Mouse (Mus musculus) heart, postnatal 10 days (tissue): ENCODE data around the gene Olfr672. TPM values are rescaled to one million over a fixed set of nuclear protein-coding genes. Genes with fewer than 3 reads are reported as not detected.
"Not testable (repeated sequence)": the region's sequence is repeated elsewhere in the genome, so short reads cannot be mapped to it uniquely, and the experiment has no call there.

Experiments
- DNase-seq, 2 experiments: peaks; one replicate each; pipeline ENCODE4 v3.0.0; 2021
- intact Hi-C: fragments of 180-260 bp; cut with DNase I; formaldehyde crosslinking; loops from one replicate; pipeline ENCODE4 v1.15.1; 2025
- total RNA-seq, 2 experiments: library from RNA; stranded (reverse); gene quantifications; 2 replicates each; pipeline ENCODE4 v1.2.3; 2021

The Olfr672 gene
- total RNA-seq = not detected

DNA sequence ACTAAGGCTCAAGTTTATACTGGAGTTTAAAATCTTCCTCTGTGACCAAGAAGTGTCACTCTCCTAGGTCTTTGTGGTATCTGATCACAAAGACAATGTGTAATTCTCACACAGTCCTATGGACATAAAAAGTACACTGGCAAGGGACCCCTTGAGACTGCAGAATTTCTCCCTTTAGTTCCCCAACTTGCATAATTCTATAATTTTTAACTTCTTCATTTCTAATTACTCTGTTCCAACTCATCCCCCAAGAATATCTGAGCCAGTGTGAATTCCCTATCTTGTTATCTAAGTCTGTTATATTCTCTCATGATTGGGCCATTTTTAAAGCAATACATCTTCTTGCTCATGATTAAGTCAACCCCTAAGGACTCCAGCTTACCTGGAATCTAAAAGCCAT lies at the start of gene Olfr672:
TSS of gene Olfr672 (minus strand) at position 101 of the 400 bp plus-strand sequence.
- intact Hi-C loops = no loop called here

DNA sequence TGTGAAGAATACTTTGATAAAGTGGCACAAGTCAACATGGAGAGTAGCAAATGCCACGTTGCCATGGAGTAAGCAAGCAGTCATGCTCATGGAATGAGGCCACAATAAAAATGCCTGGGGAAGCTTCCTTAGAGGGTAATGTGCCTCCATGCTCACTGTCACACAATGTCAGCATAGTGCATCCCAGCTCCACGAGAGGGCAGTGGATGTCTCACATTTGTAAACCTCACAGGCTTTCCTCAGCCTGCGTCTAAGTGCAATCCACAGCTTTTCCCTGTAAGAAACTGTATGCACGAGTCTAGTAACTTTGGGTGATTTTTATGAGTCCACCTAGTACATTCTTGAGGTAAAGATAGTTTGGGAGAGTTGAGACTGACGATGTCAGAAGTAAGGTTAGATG lies 32.0 kb upstream of the Olfr672 start:
- intact Hi-C loops, DNase-seq: not testable (repeated sequence)

More for the DNA sequence above, at the start of gene Olfr672:
- no peak for DNase-seq

DNA sequence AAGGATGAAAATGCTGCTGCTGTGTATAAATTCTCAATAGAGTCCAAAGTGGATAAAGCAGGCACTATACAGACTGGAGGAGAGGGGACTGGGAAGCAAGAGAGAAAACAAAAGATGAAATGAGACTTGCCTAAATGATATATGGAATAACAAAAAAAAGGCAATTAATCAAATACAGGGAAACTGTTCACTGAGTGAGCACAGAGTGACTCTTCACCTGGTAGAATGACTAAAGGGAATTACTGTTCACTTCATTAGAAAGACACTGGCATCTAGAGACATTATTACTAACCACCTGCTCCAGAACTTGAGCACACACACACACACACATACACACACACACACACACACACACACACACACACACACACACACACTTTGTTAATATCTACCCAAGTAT lies 30.6 kb upstream of the Olfr672 start, which contains the start of gene Olfr676:
TSS of gene Olfr676 (plus strand) at position 301 of the 400 bp plus-strand sequence.
- intact Hi-C loops = no loop called here
- no peak for DNase-seq

DNA sequence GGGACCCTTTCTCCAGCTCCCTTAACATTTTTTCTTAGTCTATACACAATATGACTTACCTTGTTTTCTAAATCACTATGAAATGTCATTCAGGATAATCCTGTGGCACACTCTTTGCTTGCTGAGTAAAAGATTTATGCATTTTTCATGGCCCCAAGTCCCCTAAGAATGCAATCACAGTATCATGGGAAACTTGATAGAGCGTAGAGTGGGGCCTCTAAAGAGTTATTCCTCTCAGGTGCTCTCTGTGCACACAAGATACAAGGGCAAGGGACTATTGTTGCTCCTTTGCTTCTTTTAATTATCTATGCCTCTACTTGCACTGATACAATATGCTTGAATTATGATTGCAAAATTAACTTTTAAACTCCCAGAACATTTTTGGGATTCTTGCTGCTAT lies 26.5 kb upstream of the Olfr672 start, which contains the start of gene Olfr675:
TSS of gene Olfr675 (minus strand) at position 101 of the 400 bp plus-strand sequence.
- no peak for DNase-seq
- intact Hi-C loops = no loop called here

DNA sequence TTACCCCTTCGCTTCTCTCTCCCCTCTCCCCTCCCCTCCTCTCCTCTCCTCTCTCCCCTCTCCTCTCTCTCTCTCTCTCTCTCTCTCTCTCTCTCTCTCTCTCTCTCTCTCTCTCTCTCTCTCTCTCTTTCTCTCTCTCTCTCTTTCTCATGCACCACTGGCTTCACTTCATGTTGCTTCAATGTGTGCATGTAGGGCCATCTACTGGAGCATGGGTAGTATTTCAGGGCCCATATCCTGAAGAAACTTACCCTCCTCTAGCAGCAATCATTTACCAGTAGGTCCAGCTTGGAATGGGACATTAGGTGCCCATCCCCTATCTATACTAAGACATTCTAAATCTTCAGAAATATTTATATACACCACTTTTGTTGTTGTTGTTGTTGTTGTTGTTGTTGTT lies 20.7 kb upstream of the Olfr672 start:
- no peak for DNase-seq
- intact Hi-C loops = no loop called here

DNA sequence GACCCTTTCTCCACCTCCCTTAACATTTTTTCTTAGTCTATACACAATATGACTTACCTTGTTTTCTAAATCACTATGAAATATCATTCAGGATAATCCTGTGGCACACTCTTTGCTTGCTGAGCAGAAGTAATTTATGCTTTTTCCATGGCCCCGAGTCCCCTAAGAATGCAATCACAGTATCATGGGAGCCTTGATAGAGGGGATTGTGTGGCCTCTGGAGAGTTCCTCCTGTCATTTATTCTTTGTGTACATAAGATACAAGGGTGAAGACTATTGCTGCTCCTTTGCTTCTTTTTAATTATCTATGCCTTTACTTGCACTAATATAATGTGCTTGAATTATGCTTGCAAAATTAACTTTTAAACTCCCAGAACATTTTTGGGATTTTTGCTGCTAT lies 22.8 kb downstream of the Olfr672 start, which contains the start of gene Olfr671:
TSS of gene Olfr671 (minus strand) at position 101 of the 400 bp plus-strand sequence.
- no peak for DNase-seq
- intact Hi-C loops = no loop called here

DNA sequence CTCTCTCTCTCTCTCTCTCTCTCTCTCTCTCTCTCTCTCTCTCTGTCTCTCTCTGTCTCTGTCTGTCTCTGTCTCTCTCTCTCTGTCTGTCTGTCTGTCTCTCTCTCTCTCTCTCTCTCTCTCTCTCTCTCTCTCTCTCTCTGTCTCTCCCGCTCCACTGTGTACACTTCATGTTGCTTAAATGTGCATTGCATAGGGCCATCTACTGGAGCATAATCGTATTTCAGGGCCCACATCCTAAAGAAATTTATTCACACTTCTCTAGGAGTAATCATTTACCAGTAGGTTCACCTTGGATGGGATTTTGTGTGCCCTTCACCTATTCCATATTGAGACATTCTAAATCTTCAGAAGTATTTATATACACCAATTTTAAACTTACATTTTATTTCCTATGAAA lies 29.3 kb downstream of the Olfr672 start:
- intact Hi-C loops, DNase-seq: not testable (repeated sequence)

DNA sequence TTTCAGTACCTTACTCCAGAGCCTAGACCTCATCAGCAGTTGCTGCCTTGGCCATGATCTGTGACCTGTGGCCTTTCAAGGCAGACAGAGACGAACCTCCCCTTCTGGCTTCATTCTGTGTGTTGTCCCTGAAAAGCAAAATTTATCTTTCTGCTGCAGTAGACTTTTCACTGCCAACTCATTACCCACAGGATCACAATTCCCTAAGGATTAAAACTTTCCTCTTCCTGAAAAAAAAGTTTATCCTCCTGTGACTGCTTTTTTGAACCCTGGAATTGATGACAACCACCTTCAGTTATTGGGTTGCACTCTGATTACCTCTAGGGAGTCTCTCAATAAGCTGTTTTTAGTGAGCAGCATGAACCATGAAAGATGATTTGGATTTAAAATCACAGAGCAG lies 39.3 kb downstream of the Olfr672 start, which contains the start of gene Olfr670:
TSS of gene Olfr670 (minus strand) at position 101 of the 400 bp plus-strand sequence.
- no peak for DNase-seq
- intact Hi-C loops = no loop called here

DNA sequence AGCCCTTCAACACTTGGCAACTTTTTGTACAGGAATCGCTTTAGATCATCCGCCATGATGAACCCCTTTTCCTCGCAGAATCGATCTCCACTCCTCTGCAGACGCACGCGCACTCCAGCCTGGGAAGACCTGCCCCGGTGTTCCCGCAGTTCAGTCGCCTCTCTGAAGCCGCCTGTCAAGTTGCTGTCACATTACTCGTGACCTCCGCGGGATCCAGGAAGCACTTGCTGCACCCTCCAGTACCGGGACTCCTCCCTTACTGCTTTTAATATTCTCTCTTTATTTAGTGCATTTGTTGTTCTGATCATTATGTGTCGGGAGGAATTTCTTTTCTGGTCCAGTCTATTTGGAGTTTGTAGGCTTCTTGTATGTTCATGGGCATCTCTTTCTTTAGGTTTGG lies 51.6 kb downstream of the Olfr672 start:
- intact Hi-C loops, DNase-seq: not testable (repeated sequence)

Other genes with a start within 250 kb of the Olfr672 start
- gene Usp17le, start 224.6 kb downstream of the Olfr672 start, total RNA-seq = not detected
- not detected for gene Usp17lb, start 159.4 kb downstream of the Olfr672 start, total RNA-seq
- not detected for gene Usp17la, start 145.0 kb downstream of the Olfr672 start, total RNA-seq
- not detected for gene Olfr665, start 124.0 kb downstream of the Olfr672 start, total RNA-seq
- not detected for gene Olfr666, start 106.1 kb downstream of the Olfr672 start, total RNA-seq
- gene Olfr667, start 80.5 kb downstream of the Olfr672 start, total RNA-seq = not detected
- gene Olfr668, start 74.0 kb downstream of the Olfr672 start, total RNA-seq = not detected
- gene Olfr669, start 67.8 kb downstream of the Olfr672 start, total RNA-seq = not detected
- not detected for gene Olfr670, start 39.4 kb downstream of the Olfr672 start, total RNA-seq
- not detected for gene Olfr671, start 22.9 kb downstream of the Olfr672 start, total RNA-seq
- gene Olfr675, start 26.4 kb upstream of the Olfr672 start, total RNA-seq = not detected
- gene Olfr676, start 30.7 kb upstream of the Olfr672 start, total RNA-seq = not detected
- gene Olfr677, start 49.3 kb upstream of the Olfr672 start, total RNA-seq = not detected
- gene Olfr678, start 62.4 kb upstream of the Olfr672 start, total RNA-seq = not detected
- not detected for gene Olfr679, start 79.2 kb upstream of the Olfr672 start, total RNA-seq
- not detected for gene Olfr680-ps1, start 90.8 kb upstream of the Olfr672 start, total RNA-seq
- not detected for gene Olfr681, start 114.8 kb upstream of the Olfr672 start, total RNA-seq
- gene Olfr683, start 145.0 kb upstream of the Olfr672 start, total RNA-seq = not detected
- not detected for gene Olfr684, start 161.6 kb upstream of the Olfr672 start, total RNA-seq
- gene Olfr685, start 184.0 kb upstream of the Olfr672 start, total RNA-seq = not detected
- gene Olfr686, start 205.5 kb upstream of the Olfr672 start, total RNA-seq = not detected